ENCODE assay signal across 9 mouse cellular contexts in the genomic region with DNA sequence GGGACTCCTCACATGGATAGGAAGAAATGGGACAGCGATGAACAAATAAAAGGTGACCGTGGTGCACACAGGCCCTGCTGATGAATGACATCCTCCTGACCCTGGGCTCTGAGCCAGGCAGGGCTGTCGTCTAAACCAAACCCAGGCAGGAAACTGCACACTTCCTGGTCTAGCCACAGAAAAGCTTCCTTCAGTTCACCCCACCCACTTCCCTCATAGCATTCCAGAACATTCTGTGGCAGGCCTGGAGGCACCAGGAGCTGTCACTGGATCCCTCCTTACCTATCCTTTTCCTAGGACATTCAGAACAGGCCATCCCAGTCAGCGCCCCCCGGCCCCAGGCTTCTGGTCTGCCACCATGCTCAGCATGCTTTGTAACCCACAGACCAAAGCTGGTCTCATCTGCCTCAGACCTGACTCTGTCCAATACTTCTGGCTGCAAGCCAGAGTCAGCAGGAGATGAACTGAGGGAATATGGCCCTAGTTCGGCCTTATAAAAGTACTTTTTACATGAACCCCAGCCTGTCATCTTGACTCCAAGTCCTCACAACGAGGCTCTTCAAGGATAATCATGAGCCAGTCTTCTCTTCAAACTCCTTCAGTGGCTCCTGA. TPM values are rescaled to one million over a fixed set of nuclear protein-coding genes. Genes with fewer than 3 reads are reported as not detected.
DNase-seq lines count a peak whose midpoint lies in the region; ATAC-seq and TF ChIP-seq lines count a peak whose summit lies in the region.
"Had no signal": no experiment of that assay in that cellular context is flagged by ENCODE, and none has a peak within 500 bp of the region (broad histone marks: within the 10 kb centered on the region; RNA-seq: fewer than 3 reads in every experiment).

No protein-coding gene starts in this region.

- no peak for TF ChIP-seq CTCF in bone marrow, adult 2 months (IDR thresholded peaks at IDR 0.05; ENCODE audit: control insufficient read depth, insufficient read depth, low read length)

- TF ChIP-seq POLR2A in bone marrow, adult 2 months (IDR thresholded peaks at IDR 0.05; ENCODE audit: borderline replicate concordance, control insufficient read depth, low read depth, low read length), result no peak

- H3K27ac ChIP-seq in bone marrow, adult 2 months (ENCODE audit: control insufficient read depth, insufficient read depth, low read depth, low read length, poor library complexity), result peak overlapping the region; percentile 4; the same call in 1 of the 2 replicates
- H3K27ac ChIP-seq in heart, embryonic 14.5 days (replicated peaks in 1 of 2; ENCODE audit: control insufficient read depth in 1 of 2, insufficient read depth in 1 of 2, low read depth in 2 of 2, low read length in 2 of 2), result peak overlapping the region; percentile 51 to 83

- 10% methylated on average over 7 of the region's 7 CpGs for WGBS in bone marrow, adult 2 months
- 43% methylated on average over 7 of the region's 7 CpGs for WGBS in heart, embryonic 14.5 days

- H3K4me3 ChIP-seq in bone marrow, adult 2 months (replicated peaks; ENCODE audit: control insufficient read depth, low read depth, low read length), result no peak overlapping the region
- H3K4me3 ChIP-seq in heart, embryonic 14.5 days (ENCODE audit: control insufficient read depth in 1 of 2, insufficient read depth in 1 of 2, low read depth in 1 of 2, low read length in 2 of 2), result no peak overlapping the region
- H3K4me3 ChIP-seq: myocyte had no signal

- peak; percentile 74 for ATAC-seq in heart, embryonic 14.5 days (ENCODE audit: insufficient number of reproducible peaks, insufficient read depth, low FRiP score, low read depth)
- 0 out of 2 replicates have a peak, but pooled peaks have one; percentile 39 for ATAC-seq in megakaryocyte-erythroid progenitor cell, adult 5-6 weeks (replicated peaks; ENCODE audit: low FRiP score, low TSS enrichment, poor library complexity, severe bottlenecking)

- DNase-seq in ovary, adult 18-20 months (ENCODE audit: low spot score), result peak; percentile 41
- no peak for DNase-seq in ovary, postnatal 10 days (ENCODE audit: low spot score)
- DNase-seq in kidney, postnatal 25 days, result peak; percentile 90 to 94
- DNase-seq in c-Kit-positive CD71-positive TER-119-positive erythroid progenitor cells, embryonic 14.5 days (ENCODE audit: low spot score), result no peak
- DNase-seq in cerebellum, adult 8-10 months, result no peak

- no peaks in the 10 kb centered on the region for H3K9me3 ChIP-seq in heart, embryonic 14.5 days (ENCODE audit: control insufficient read depth, low read length)

- H3K27me3 ChIP-seq in heart, embryonic 14.5 days (ENCODE audit: control insufficient read depth, insufficient read depth, low read length), result no peaks in the 10 kb centered on the region

- peak overlapping the region; percentile 30; the same call in 1 of the 2 replicates for H3K9ac ChIP-seq in heart, embryonic 14.5 days (ENCODE audit: low read length)

- H3K4me1 ChIP-seq in bone marrow, adult 2 months (ENCODE audit: control insufficient read depth, insufficient read depth, low read length), result peaks cover 4% of the 10 kb centered on the region; the same call in 1 of the 2 replicates
- H3K4me1 ChIP-seq in heart, embryonic 14.5 days (ENCODE audit: control insufficient read depth in 2 of 2, insufficient read depth in 2 of 2, low read length in 2 of 2), result peaks cover 41 to 46% of the 10 kb centered on the region in 2 experiments

- H3K4me2 ChIP-seq in heart, embryonic 14.5 days (ENCODE audit: low read length), result peak overlapping the region; percentile 13

- H3K36me3 ChIP-seq in heart, embryonic 14.5 days (ENCODE audit: control insufficient read depth, insufficient read depth, low read length), result no peaks in the 10 kb centered on the region

RNA-seq across cellular contexts. Expression of gene Rph3al, which starts 2.3 kb away (rescaled TPM):
- polyA plus RNA-seq in bone marrow, adult 2 months (2011; ENCODE audit: insufficient read depth, insufficient read length, low replicate concordance, missing spikeins), result 4.8 and 5.0 TPM in 2 replicates
- 5.6 and 7.3 TPM in 2 replicates for polyA plus RNA-seq in heart, embryonic 14.5 days (2014; fragmentation: Nextera tagmentation; extraction: Ambion mirVana)
- total RNA-seq in megakaryocyte-erythroid progenitor cell, adult 5-6 weeks (2014; fragmentation: Nextera tagmentation), result 7.2 and 8.3 TPM in 2 replicates
- 1.1 and 2.7 TPM in 2 replicates for total RNA-seq in megakaryocyte-erythroid progenitor cell, adult 5-6 weeks (2017)

Comparison
In these comparisons a context has a peak if more than half of its experiments do, and no peak if none do; other contexts are left out.
1. DNase-seq: peak in ovary, adult 18-20 months (single experiment) and kidney, postnatal 25 days (2 of 2); none in ovary, postnatal 10 days (single experiment), c-Kit-positive CD71-positive TER-119-positive erythroid progenitor cells, embryonic 14.5 days (single experiment) and cerebellum, adult 8-10 months (single experiment).